Mouse (Mus musculus) layer of hippocampus, adult 9-11 months (tissue): Measurements from ENCODE around the gene Ppfibp1.

Experiments used
- DNase-seq: peaks from one replicate; pipeline ENCODE4 v3.0.0; 2022

The Ppfibp1 gene

GRCm38 (mm10) chr6:147052440-147052839 is 164.2 kb downstream of the Ppfibp1 start:
- DNase-seq: no peak

GRCm38 (mm10) chr6:147053785-147054646 is 165.7 kb downstream of the Ppfibp1 start:
- no peak for DNase-seq

GRCm38 (mm10) chr6:147055374-147055977 is 167.2 kb downstream of the Ppfibp1 start:
- no peak for DNase-seq

GRCm38 (mm10) chr6:147059326-147059725 is 171.0 kb downstream of the Ppfibp1 start:
- no peak for DNase-seq

- DNase-seq: no peak
Measured at GRCm38 (mm10) chr6:147061630-147062029, 173.3 kb downstream of the Ppfibp1 start.

- no peak for DNase-seq
Measured at GRCm38 (mm10) chr6:147062034-147062433, 173.7 kb downstream of the Ppfibp1 start.

GRCm38 (mm10) chr6:147062694-147063093 is 174.4 kb downstream of the Ppfibp1 start:
- no peak for DNase-seq

GRCm38 (mm10) chr6:147064226-147064943 is 176.1 kb downstream of the Ppfibp1 start:
- DNase-seq: no peak

- DNase-seq: no peak
Measured at GRCm38 (mm10) chr6:147064944-147065261, 176.6 kb downstream of the Ppfibp1 start.

GRCm38 (mm10) chr6:147075808-147076387 is 187.6 kb downstream of the Ppfibp1 start:
- DNase-seq: no peak

- no peak for DNase-seq
Measured at GRCm38 (mm10) chr6:147076878-147077277, 188.6 kb downstream of the Ppfibp1 start.

GRCm38 (mm10) chr6:147079919-147080318 is 191.6 kb downstream of the Ppfibp1 start:
- no peak for DNase-seq
